Mouse (Mus musculus) erythroblast, embryonic 14.5 days (primary cell): Measurements from ENCODE around the gene Cdk6.

Experiments used
- GATA1 ChIP-seq: IDR thresholded peaks from 2 replicates; pipeline ENCODE4 v1.6.1; 2012; ENCODE audit warnings: low read length, inconsistent platforms, mixed read lengths
- TAL1 ChIP-seq: IDR thresholded peaks from 3 replicates; pipeline ENCODE4 v1.6.1; 2012; ENCODE audit warnings: low read length, inconsistent platforms, mixed read lengths

DNA sequence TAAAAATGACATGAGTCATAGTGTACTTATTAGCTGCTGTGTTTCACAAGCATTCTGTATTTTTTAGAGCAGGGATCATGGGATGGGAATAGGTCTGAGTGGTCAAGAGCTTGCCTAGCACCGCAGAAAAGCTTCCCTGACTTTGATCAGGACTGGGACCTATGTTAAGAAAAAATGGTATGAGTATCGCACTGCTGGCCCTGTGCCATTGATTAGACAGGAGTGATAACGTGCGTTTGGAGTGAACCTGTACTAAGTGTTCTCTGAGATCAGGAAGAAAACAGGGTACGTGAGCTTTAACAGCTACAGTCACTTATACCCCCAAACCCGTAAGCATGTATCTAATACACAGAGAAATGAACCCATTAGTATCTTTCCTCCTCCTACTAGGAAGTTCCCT is 54.9 kb downstream of the Cdk6 start:
- no peak for TF ChIP-seq GATA1
- TF ChIP-seq TAL1: no peak
